11 mouse cellular contexts compared by ENCODE assay signal in the genomic region with DNA sequence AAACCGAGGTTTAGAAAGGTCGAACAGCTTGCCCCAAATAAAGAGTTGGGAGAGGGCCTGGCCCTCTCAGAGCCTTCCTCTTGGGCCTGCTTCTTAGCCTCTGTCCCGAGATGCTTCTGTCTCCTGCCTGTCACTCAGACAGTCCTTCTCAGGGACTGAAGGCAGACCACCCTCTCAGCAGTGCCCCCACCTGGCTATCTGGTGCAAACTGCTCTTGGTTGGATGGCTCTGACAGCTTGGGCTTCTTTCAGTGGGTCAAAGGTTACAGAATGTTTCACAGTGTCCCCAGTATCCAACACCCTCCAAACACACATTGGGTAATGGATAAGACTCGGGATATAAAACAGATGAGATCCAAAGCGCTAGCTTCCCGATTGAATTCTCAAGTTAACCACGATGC. TPM values are rescaled to one million over a fixed set of nuclear protein-coding genes. Genes with fewer than 3 reads are reported as not detected.
DNase-seq lines count a peak whose midpoint lies in the region; ATAC-seq lines count a peak whose summit lies in the region.
"Had no signal": no experiment of that assay in that cellular context is flagged by ENCODE, and none has a peak within 500 bp of the region (broad histone marks: within the 10 kb centered on the region; RNA-seq: fewer than 3 reads in every experiment).

No protein-coding gene starts in this region.

- DNase-seq in heart, adult 11 months, result peak; percentile 95
- no peak for DNase-seq in heart, postnatal 25 days (ENCODE audit: low spot score)
- no peak for DNase-seq in midbrain, embryonic 11.5 days (ENCODE audit: low spot score, missing footprints)
- no peak for DNase-seq in midbrain, embryonic 14.5 days
- peak; percentile 35 to 51 for DNase-seq in lung, adult 18-20 months
- DNase-seq in urinary bladder, postnatal 4 days (ENCODE audit: low spot score in 2 of 2), result no peak
- DNase-seq in gastrocnemius, adult 18-20 months (ENCODE audit: low spot score), result no peak
- DNase-seq: gastrocnemius, postnatal 25 days had no signal

- H3K9ac ChIP-seq in midbrain, embryonic 11.5 days (ENCODE audit: low read length), result no peak overlapping the region
- no peak overlapping the region for H3K9ac ChIP-seq in midbrain, embryonic 14.5 days (replicated peaks; ENCODE audit: low read length)
- no peak overlapping the region for H3K9ac ChIP-seq in forebrain, embryonic 13.5 days
- H3K9ac ChIP-seq: embryonic facial prominence, embryonic 15.5 days had no signal

- no peaks in the 10 kb centered on the region for H3K27me3 ChIP-seq in midbrain, embryonic 11.5 days (ENCODE audit: control insufficient read depth, insufficient read depth, low read length)
- no peaks in the 10 kb centered on the region for H3K27me3 ChIP-seq in midbrain, embryonic 14.5 days (ENCODE audit: control insufficient read depth, insufficient read depth, low read length)
- H3K27me3 ChIP-seq in forebrain, embryonic 13.5 days, result no peaks in the 10 kb centered on the region
- H3K27me3 ChIP-seq: embryonic facial prominence, embryonic 15.5 days had no signal

- no peaks in the 10 kb centered on the region for H3K9me3 ChIP-seq in midbrain, embryonic 11.5 days (ENCODE audit: control insufficient read depth, low read length)
- no peaks in the 10 kb centered on the region for H3K9me3 ChIP-seq in midbrain, embryonic 14.5 days (ENCODE audit: control insufficient read depth, low read length)
- no peaks in the 10 kb centered on the region for H3K9me3 ChIP-seq in forebrain, embryonic 13.5 days (replicated peaks)
- H3K9me3 ChIP-seq: embryonic facial prominence, embryonic 15.5 days had no signal

- H3K4me1 ChIP-seq in midbrain, embryonic 11.5 days (ENCODE audit: control insufficient read depth, insufficient read depth, low read length), result no peaks in the 10 kb centered on the region
- H3K4me1 ChIP-seq in midbrain, embryonic 14.5 days (ENCODE audit: control insufficient read depth, insufficient read depth, low read length), result no peaks in the 10 kb centered on the region
- H3K4me1 ChIP-seq in forebrain, embryonic 13.5 days, result peaks cover 10% of the 10 kb centered on the region

- 0 out of 2 replicates have a peak, but pooled peaks have one; percentile 11 for ATAC-seq in midbrain, embryonic 11.5 days (ENCODE audit: low FRiP score)
- no peak for ATAC-seq in midbrain, embryonic 14.5 days (ENCODE audit: low FRiP score, low TSS enrichment)
- ATAC-seq in forebrain, embryonic 13.5 days, result no peak
- ATAC-seq: midbrain, embryonic 16.5 days had no signal

- H3K36me3 ChIP-seq in midbrain, embryonic 11.5 days (ENCODE audit: control insufficient read depth, insufficient read depth, low read length), result no peaks in the 10 kb centered on the region
- H3K36me3 ChIP-seq in midbrain, embryonic 14.5 days (ENCODE audit: control insufficient read depth, insufficient read depth, low read length), result no peaks in the 10 kb centered on the region
- H3K36me3 ChIP-seq in forebrain, embryonic 13.5 days (ENCODE audit: poor library complexity, severe bottlenecking), result no peaks in the 10 kb centered on the region
- H3K36me3 ChIP-seq: embryonic facial prominence, embryonic 15.5 days had no signal

- intact Hi-C loops in heart, postnatal 25 days (cut with DNase I), result no loop called here

- no peak overlapping the region for H3K27ac ChIP-seq in midbrain, embryonic 11.5 days (ENCODE audit: low read depth, low read length)
- no peak overlapping the region for H3K27ac ChIP-seq in midbrain, embryonic 14.5 days (replicated peaks; ENCODE audit: low read depth, low read length)
- no peak overlapping the region for H3K27ac ChIP-seq in forebrain, embryonic 13.5 days
- H3K27ac ChIP-seq: embryonic facial prominence, embryonic 15.5 days had no signal

- no peak overlapping the region for H3K4me2 ChIP-seq in midbrain, embryonic 11.5 days
- no peak overlapping the region for H3K4me2 ChIP-seq in midbrain, embryonic 14.5 days (ENCODE audit: low read length)
- H3K4me2 ChIP-seq in forebrain, embryonic 13.5 days, result no peak overlapping the region
- H3K4me2 ChIP-seq: embryonic facial prominence, embryonic 15.5 days had no signal

- WGBS in midbrain, embryonic 11.5 days, result 69% methylated on average over 7 of the region's 7 CpGs
- 61% methylated on average over 7 of the region's 7 CpGs for WGBS in midbrain, embryonic 14.5 days
- 62% methylated on average over 7 of the region's 7 CpGs for WGBS in forebrain, embryonic 13.5 days

- H3K4me3 ChIP-seq in midbrain, embryonic 11.5 days (ENCODE audit: low read depth, low read length), result no peak overlapping the region
- no peak overlapping the region for H3K4me3 ChIP-seq in midbrain, embryonic 14.5 days (replicated peaks; ENCODE audit: low read depth, low read length)
- H3K4me3 ChIP-seq in forebrain, embryonic 13.5 days, result no peak overlapping the region
- H3K4me3 ChIP-seq: embryonic facial prominence, embryonic 15.5 days had no signal

RNA-seq across cellular contexts. Expression of gene Adrb1, which starts 23.1 kb away (rescaled TPM):
- total RNA-seq in heart, postnatal 25 days (2021), result 10 to 100 TPM; 24.3 to 30.9 TPM
- 0.15 and 0.28 TPM in 2 replicates for polyA plus RNA-seq in midbrain, embryonic 11.5 days (2014; fragmentation: Nextera tagmentation; extraction: Ambion mirVana)
- polyA plus RNA-seq in midbrain, embryonic 14.5 days (2014; fragmentation: Nextera tagmentation; extraction: Ambion mirVana), result 0.91 and 1.2 TPM in 2 replicates
- total RNA-seq in gastrocnemius, adult 18-20 months (2021), result not detected
- polyA plus RNA-seq in forebrain, embryonic 13.5 days (2015; fragmentation: Nextera tagmentation; extraction: Ambion mirVana), result 0.39 and 0.77 TPM in 2 replicates

Comparison
In these comparisons a context has a peak if more than half of its experiments do, and no peak if none do; other contexts are left out.
1. DNase-seq: peak in heart, adult 11 months (single experiment) and lung, adult 18-20 months (2 of 2); none in heart, postnatal 25 days (single experiment), midbrain, embryonic 11.5 days (single experiment), midbrain, embryonic 14.5 days (single experiment), urinary bladder, postnatal 4 days (0 of 2) and gastrocnemius, adult 18-20 months (single experiment).